Mouse (Mus musculus) right cerebral cortex, postnatal 25 days (tissue): ENCODE results near the gene Dxo.

Experiments
- DNase-seq: peaks from one replicate; pipeline ENCODE4 v3.0.0; 2022

The Dxo gene

GRCm38 (mm10) chr17:34881683-34882310 lies 45.0 kb downstream of the Dxo start, which contains the start of gene Gm20547:
Gene Gm20547 (minus strand): TSS chr17:34882042.
- DNase-seq = no peak

- DNase-seq = no peak
Measured at GRCm38 (mm10) chr17:34883332-34883731, 46.5 kb downstream of the Dxo start.

DNA sequence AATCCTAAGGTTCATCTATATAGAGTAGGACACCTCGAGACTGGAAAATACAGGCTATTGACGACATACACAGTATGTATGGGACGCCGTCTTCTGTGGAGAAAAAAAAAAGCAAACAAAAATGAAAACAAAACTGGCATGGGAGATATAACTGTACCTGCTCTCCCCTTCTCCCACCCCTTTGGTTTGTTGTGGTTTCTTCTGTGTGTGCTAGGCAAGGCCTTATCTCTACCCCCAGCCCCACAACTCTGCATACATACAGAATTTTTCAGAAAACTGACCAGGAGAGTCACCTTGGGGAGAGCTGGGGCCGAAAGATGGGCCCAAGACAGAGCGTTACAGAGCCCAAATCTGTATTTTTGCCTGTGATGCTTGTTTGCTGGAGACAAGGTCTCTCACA lies 47.9 kb downstream of the Dxo start:
- DNase-seq = no peak

GRCm38 (mm10) chr17:34885615-34886014 lies 48.8 kb downstream of the Dxo start:
- no peak for DNase-seq

DNA sequence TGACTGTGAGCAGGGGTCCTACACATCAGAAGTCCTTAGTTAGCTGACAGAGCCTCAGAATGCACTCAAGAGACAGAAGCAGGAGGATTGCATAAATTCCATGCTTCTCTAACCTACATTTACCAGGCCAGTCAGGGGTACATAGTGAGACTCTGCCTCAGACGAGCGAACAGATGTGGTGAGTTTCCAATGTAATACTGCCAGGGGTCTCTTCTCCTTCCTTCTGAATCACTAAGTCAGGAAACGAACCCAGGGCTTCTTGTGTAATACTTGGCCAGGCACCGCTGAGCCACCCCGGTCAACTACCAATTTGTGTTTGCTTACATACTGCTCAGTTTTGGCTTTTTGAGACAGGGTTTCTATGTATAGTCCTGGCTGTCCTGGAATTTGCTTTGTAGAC lies 51.1 kb downstream of the Dxo start:
- no peak for DNase-seq
